Mouse (Mus musculus) lung, postnatal 25 days (tissue): Measurements from ENCODE around the gene AC129217.1.
"Not testable (repeated sequence)": the region's sequence is repeated elsewhere in the genome, so short reads cannot be mapped to it uniquely, and the experiment has no call there.

Experiments
- DNase-seq: peaks from one replicate; pipeline ENCODE4 v3.0.0; 2022; ENCODE audit warnings: low spot score

AC129217.1 gene

GRCm38 (mm10) chr19:8830664-8831063 lies 1.1 kb downstream of the AC129217.1 start:
- no peak for DNase-seq

- no peak for DNase-seq
These were observed 1.7 kb downstream of the AC129217.1 start for GRCm38 (mm10) chr19:8831262-8831661.

DNA sequence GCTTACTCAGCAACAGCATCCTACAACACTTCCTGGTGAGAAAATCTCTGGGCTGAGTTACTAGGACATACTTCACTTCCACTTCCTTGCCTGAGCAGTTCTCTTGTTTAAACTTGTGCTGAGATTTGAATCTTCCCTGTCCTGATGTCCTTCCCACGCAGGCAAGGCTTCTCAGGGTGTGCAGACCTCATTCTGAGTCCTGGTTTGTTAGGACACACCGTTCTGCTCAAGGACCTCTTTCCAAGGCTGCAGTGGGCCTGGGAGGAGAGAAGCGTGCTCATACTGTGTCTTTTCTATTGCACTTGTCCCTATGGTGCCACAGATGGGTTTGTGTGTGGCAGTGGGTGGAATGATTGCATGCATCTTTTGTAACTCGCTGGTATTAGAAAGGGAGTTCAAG lies 3.4 kb downstream of the AC129217.1 start:
- DNase-seq, result no peak

GRCm38 (mm10) chr19:8836327-8836726 lies 6.8 kb downstream of the AC129217.1 start:
- not testable (repeated sequence) for DNase-seq

- DNase-seq, result peak; percentile 80
These were observed 7.7 kb downstream of the AC129217.1 start, which contains the start of gene Bscl2 for GRCm38 (mm10) chr19:8837251-8837791. TSS of gene Bscl2 (plus strand) at chr19:8837467.

GRCm38 (mm10) chr19:8838041-8838730 lies 8.6 kb downstream of the AC129217.1 start:
- no peak for DNase-seq

- DNase-seq, result no peak
These were observed 9.7 kb downstream of the AC129217.1 start, which contains the start of gene Gng3 for GRCm38 (mm10) chr19:8839103-8839907. TSS of gene Gng3 (minus strand) at chr19:8839194.

GRCm38 (mm10) chr19:8839908-8840791 lies 10.6 kb downstream of the AC129217.1 start:
- peak; percentile 82 for DNase-seq

DNA sequence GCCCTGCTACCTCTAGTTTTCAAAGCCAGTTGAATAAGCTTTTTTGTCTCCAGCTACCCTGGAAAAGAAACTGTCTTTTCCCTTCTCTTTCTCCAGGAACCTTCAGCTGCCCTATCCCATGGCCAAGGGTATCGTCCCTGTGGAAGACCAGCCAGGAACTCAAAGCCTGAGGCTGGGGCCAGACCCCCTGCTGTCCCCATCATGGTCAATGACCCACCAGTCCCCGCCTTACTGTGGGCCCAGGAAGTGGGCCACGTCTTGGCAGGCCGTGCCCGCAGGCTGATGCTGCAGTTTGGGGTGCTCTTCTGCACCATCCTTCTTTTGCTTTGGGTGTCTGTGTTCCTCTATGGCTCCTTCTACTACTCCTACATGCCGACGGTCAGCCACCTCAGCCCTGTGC lies 11.4 kb downstream of the AC129217.1 start:
- no peak for DNase-seq

DNA sequence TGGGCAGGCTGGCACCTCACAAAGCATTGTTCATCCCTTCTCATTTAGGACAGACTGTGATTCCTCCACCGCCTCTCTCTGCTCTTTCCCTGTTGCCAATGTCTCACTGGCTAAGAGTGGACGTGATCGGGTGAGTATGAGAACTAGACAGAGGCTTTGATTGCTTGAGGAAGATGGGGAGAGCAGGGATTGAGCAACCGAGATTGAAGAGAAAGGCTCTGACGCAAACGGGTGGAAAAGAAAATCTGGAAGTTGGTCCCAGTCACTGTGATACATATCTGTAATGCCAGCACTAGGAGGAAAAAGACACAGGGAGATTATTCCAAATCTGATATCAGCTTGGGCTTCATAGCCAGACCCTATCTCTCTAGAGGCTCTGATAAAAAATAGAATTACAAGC lies 13.4 kb downstream of the AC129217.1 start:
- DNase-seq, result peak; percentile 46

DNA sequence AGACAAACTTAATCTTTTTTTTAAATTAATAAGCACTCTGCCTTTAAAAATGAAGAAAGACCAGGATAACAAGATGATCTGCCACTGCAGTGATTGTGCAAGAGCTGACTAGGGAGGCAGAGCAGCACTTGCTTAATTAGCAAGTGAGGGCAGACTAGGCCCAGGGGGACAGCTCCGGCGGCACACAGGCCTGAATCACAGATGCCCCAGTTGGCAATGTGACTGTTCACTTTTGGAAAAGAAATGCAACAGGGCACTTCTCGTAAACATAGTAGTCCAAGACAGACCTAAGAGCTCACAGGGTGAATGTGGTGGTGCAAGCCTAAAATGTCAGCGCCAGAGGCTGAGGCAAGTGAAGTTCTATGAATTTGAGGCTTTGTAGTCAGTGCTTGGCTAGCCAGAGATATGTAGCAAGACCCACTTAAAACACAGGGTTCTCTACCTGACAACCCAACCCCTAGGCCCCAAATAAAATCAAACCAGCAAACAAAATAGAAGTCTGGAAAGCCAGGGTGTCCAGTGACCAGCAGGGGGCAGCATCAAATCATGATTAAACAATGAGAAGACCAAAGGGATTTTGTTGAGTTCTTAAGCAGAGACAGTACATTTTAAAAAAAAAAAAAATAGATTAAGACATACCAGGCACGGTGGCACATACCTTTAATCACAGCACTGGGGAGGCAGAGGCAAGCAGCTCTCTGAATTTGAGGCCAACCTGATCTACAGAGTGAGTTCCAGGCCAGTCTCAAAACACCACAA lies 15.0 kb downstream of the AC129217.1 start:
- DNase-seq, result peak; percentile 81

DNA sequence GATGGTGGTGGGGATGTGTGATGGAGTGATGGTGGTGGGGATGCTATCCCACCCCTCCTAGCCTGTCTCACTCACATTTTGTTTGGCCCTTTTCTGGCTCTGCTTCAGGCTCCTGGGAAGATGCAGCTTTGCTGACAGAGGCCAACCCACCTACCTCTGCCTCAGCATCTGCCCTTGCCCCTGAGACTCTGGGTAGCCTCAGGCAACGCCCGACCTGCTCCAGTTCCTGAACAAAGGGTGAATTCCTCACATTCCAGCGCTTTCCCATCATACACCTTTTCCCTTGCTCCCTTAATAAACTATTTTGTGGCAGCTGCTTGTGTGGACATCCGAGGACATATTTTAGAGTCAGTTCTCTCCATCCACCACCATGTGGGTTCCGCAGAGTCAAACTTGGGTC lies 18.8 kb downstream of the AC129217.1 start:
- no peak for DNase-seq

- no peak for DNase-seq
These were observed 20.9 kb downstream of the AC129217.1 start, which contains the start of gene Lrrn4cl for GRCm38 (mm10) chr19:8850402-8850901. TSS of gene Lrrn4cl (plus strand) at chr19:8850768.

DNA sequence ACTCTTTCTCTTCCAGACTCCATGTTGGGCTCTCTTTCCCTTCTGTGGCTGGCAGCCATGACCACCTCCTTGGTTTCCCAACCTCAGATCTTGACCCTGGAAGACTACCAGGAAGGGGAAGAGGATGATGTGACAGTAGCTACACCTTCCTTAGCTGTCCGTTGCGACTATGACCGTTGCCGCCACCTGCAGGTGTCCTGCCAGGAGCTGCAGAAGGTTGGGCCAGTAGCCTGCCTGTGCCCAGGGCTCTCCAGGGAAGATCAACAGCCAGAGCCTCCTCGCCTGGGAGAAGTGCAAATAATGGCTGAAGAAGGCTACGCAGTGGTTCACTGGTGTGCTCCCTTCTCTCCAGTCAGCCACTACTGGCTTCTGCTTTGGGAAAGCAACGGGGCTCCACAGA lies 22.1 kb downstream of the AC129217.1 start:
- peak; percentile 48 for DNase-seq

DNA sequence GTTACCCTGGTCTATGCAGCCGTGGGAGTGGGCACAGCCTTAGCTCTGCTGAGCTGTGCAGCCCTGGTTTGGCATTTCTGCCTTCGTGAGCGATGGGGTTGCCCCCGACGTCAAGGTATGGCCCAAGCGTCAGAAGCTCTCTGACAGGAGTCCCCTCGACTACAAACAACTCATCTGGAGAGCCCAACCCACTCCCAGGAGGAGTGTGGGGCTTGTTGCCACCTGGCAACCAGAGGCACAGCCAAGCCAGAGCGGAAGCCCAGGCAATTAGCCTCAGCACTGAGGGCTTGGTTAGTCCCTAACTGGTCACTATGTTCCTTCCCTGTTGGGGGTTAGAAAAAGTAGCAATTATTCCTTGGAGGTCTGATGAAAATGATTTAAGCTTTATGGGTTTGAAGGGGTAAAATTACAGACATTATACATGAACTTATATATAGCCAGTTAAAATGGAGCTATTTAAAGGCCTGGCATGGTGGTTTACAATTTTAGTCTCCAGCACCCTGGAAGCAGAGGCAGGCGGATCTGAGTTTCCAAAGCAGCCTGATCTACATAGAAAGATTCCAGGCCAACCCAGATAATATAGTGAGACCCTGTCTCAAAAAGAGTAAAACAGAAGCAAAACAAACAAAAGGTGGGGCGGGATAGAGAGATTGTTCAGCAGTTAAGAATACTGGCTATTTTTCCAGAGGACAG lies 22.8 kb downstream of the AC129217.1 start:
- no peak for DNase-seq

GRCm38 (mm10) chr19:8853117-8853516 lies 23.5 kb downstream of the AC129217.1 start:
- no peak for DNase-seq

DNA sequence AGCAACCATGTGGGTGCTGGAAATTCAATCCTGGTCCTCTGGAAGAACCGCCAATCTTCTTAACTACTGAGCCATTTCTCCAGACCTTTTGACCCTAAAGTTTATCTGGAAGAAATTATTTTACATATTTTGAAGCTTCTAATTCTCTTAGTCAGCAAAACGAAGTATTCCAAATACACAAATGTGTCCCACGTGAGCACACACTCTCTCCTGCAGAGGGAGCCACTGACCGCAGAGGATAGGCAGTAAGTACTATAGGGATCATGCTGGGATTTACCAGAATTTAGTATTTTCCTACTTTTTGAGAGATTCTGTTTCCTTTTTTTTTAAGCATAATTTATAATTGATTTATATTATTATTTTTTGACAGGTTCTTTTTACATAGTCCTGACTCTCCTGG lies 28.1 kb downstream of the AC129217.1 start:
- DNase-seq, result peak; percentile 61

DNA sequence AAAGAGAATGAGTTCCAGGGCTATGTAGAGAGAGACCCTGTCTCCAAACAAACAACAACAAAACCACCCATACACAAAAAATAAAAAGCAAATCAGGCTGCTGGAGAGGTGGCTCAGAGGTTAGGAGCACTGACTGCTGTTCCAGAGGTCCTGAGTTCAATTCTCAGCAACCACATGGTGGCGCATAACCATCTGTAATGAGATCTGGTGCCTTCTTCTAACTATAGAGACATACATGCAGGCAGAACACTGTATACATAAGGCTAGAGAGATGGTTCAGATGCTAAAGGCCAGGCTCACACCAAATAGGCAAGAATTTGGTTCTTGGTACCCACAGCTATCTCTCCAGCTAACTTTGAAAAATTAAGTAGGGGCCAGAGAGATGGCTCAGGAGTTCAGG lies 29.4 kb downstream of the AC129217.1 start:
- DNase-seq, result no peak

- DNase-seq, result no peak
These were observed 34.7 kb downstream of the AC129217.1 start for GRCm38 (mm10) chr19:8864265-8864664.

- DNase-seq, result not testable (repeated sequence)
These were observed 40.8 kb downstream of the AC129217.1 start for GRCm38 (mm10) chr19:8870381-8870780.
